Mouse (Mus musculus) frontal cortex, adult 2 months (tissue): ENCODE measurements around the gene Fcgr1. TPM values are rescaled to one million over a fixed set of nuclear protein-coding genes. Genes with fewer than 3 reads are reported as not detected.
A peak's percentile ranks its signal among the peaks of the same experiment; 100 is the strongest.

ENCODE experiments used
- DNase-seq, 2 experiments: peaks; one replicate each; pipeline ENCODE4 v3.0.0; 2022; ENCODE audit warnings: low spot score in 1 of 2; ENCODE audit errors: extremely low spot score in 1 of 2
- polyA plus RNA-seq: library from polyadenylated mRNA; depleted of rRNA; stranded (reverse); fragments of >200 nt; gene quantifications from 2 replicates; pipeline ENCODE4 v1.2.3, GENCODE M21; 2012

The Fcgr1 gene
- polyA plus RNA-seq, 1 experiment = 4.8 TPM

DNA sequence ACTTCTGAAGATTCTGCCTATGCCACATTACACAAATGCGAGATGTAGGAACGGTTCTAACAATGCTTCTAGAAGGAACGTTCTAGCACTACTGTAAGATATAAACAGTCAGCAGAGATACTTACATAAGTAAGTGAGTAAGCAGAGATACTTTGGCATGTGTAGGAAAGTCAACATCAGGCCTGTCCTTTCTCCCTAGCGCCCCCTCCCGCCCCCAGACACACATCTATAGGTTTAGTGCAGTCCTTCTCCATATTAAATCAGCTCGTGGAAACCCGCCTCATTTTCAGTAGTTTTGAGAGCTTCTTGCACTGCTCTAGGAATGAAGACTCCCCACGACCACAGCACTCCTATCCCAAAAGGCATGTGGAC lies 16.4 kb downstream of the Fcgr1 start:
- DNase-seq = peak in 1 of 2 experiments; percentile 62

- no peak for DNase-seq
Measured at GRCm38 (mm10) chr3:96273591-96274465, 19.9 kb downstream of the Fcgr1 start.

- DNase-seq = peak; percentile 97
Measured at GRCm38 (mm10) chr3:96269511-96270474, 24.0 kb downstream of the Fcgr1 start, which contains the start of gene Hist2h2bb. Gene Hist2h2bb, plus strand, starts transcription at chr3:96269752.

DNA sequence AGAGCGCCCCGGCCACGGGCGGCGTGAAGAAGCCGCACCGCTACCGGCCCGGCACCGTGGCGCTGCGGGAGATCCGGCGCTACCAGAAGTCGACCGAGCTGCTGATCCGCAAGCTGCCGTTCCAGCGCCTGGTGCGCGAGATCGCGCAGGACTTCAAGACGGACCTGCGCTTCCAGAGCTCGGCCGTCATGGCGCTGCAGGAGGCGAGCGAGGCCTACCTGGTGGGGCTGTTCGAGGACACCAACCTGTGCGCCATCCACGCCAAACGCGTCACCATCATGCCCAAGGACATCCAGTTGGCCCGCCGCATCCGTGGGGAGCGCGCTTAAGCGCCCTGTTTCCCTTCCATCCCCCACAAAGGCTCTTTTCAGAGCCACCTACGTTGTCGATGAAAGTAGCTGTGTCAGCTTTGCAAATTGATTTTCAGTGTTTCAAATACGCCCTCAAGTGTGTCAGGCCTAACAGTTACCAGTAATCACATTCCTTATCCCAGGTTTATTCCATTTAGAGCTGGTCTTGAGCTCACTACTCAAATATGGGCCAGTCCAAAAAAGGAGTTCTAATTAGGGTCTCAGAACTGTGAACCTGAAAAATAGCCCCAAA lies 24.9 kb downstream of the Fcgr1 start:
- DNase-seq = peak in 1 of 2 experiments; percentile 45

DNA sequence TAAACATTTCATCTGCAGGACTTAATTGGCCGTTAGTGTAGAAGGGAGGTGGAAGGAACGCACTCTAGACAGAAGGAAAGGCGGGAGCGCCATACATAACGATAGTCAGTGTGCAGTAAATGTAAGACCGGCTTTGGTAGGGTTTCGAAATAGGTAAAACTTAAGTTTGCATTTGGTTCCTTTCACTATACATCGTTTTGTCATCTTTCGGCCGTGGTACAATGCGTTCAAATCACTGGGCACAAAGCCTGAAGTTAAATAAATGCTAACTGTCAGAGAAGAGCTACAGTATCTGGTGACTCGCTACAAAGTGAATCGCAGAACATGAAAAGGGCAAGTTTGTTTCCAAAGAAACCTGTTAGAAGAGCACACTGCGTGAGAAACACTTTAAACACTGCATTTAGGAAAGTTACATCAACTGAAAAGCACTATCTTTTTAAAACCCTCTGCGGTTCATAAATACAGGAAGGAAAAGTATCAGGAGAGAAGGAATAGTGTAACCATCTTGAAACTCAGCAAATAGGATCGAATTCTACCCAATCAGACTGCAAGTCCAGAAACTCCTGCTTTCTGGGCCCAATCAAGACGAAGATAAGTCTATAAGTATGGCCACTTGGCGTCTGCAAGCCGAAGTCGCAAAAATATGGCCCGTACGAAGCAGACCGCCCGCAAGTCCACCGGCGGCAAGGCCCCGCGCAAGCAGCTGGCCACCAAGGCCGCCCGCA lies 25.6 kb downstream of the Fcgr1 start, which contains the start of gene Hist2h3b:
TSS of gene Hist2h3b (plus strand) at position 604 of the 725 bp plus-strand sequence.
- DNase-seq = peak; percentile 78 to 90

- DNase-seq = no peak
Measured at GRCm38 (mm10) chr3:96267541-96267940, 26.2 kb downstream of the Fcgr1 start.

DNA sequence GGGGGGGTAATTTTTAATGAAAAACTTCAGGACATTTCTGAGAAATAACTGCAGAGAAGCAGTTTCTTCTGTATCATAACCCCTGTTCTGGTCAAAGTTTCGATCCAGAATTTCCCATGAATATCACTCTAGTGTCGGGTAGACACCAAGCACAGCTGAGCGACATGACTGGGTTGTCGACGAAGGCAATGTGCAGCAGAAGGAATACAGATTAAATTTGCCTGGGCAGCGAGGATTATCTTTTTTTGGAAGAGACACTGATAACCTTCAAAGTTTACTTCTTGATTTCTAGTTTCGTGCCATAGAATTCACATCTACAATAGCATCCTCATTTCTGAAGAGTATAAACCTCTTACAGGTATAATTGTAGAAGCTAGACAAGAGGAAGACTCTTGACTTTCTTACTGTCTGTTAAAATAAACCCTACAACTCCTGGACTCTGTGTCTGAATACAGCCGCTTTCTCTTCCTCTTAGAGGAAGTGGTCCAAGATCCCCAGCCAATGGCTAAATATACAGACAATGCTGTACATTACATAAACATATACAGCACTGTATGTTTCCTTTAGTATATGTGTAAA lies 27.5 kb downstream of the Fcgr1 start:
- no peak for DNase-seq

GRCm38 (mm10) chr3:96264404-96264949 lies 29.3 kb downstream of the Fcgr1 start:
- DNase-seq = no peak

GRCm38 (mm10) chr3:96263558-96264403 lies 30.0 kb downstream of the Fcgr1 start:
- peak in 1 of 2 experiments; percentile 36 for DNase-seq

DNA sequence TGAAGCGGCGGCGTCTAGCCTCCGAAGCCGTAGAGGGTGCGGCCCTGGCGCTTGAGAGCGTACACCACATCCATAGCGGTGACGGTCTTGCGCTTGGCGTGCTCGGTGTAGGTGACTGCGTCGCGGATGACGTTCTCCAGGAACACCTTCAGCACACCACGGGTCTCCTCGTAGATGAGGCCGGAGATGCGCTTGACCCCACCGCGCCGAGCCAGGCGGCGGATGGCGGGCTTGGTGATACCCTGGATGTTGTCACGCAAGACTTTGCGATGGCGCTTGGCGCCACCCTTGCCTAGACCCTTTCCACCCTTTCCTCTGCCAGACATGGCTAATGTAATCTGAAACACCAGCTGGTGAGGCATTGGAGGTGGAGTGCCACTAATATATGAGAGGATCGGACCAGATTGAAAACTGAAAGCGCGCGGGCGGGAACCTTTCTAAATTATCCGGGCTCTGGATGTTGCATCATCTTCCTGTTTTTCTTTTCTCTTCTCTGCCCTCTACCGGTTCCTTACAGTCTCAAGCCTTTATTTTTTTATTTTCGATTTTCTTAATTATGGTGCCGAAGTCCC lies 30.7 kb downstream of the Fcgr1 start, which contains the start of gene Hist2h4:
TSS of gene Hist2h4 (minus strand) at position 333 of the 572 bp plus-strand sequence.
- peak; percentile 97 to 100 for DNase-seq

- peak; percentile 84 to 89 for DNase-seq
Measured at GRCm38 (mm10) chr3:96262216-96262875, 31.4 kb downstream of the Fcgr1 start.

DNA sequence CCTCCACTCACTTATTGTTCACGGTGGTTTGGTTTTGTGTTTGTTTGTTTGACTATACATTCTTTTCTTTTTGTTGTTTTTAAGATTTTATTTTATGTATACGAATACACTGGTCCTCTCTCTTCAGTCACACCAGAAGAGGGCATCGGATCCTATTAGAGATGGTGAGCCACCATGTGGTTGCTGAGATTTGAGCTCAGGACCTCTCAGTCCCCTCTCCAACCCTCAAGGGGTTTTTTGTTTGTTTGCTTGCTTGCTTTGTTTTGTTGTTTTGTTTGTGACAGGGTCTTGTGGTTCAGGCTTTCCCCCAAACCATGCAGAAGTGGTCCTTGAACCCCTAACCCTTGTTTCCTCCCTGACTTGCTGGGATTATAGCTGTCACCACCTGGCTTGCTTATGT lies 32.1 kb downstream of the Fcgr1 start:
- DNase-seq = no peak

- no peak for DNase-seq
Measured at GRCm38 (mm10) chr3:96260220-96260619, 33.5 kb downstream of the Fcgr1 start.

DNA sequence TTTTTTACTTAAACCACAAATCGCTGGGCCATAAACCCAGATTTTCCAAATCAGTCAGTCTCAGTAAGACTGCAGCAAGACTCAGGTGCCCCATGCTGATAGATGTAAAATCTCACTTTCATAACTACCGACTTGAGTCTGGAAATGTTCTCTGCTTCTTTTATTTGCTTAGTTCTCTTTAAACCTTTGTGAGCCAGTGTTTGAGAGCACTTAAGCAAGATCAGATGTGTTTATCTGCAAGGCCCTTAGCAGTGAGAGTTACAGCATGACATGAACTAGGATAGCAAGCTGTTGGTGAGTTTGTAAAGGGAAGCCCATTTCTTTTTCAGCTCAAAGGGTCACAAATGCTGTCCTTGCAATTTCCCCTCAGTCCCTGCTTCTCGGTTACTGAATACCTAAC lies 36.6 kb downstream of the Fcgr1 start:
- no peak for DNase-seq

DNA sequence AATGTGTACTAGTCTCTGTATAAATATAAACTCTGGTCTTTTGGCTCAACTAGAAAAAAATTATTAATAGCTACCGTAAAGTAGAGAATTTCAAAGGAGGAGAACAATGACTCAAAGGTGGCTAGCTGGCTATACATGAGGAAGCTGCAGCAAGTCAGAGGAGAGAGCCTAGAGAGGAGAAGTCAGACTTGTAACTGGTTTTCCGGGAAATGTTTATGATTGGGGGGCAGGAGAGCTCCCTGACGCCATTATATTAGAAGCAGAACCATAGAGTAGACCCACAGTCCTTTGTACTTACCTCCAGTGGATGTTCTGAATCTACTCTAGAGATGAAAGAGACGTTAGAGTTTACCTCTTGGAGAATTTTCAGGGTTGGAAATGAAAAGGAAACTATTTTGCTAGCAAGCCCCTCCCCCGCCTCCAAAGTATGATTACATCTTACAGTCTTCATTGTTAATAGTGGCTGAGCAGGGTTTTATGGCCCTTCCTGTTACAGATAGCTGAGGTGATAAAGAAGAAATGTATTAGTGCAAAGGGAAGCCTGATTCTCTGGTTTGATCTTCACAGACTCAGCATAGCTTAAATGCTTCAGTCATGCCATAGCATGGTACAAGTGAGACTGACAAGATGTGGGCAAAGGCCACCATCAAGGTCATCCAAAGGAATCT lies 37.7 kb downstream of the Fcgr1 start:
- no peak for DNase-seq

DNA sequence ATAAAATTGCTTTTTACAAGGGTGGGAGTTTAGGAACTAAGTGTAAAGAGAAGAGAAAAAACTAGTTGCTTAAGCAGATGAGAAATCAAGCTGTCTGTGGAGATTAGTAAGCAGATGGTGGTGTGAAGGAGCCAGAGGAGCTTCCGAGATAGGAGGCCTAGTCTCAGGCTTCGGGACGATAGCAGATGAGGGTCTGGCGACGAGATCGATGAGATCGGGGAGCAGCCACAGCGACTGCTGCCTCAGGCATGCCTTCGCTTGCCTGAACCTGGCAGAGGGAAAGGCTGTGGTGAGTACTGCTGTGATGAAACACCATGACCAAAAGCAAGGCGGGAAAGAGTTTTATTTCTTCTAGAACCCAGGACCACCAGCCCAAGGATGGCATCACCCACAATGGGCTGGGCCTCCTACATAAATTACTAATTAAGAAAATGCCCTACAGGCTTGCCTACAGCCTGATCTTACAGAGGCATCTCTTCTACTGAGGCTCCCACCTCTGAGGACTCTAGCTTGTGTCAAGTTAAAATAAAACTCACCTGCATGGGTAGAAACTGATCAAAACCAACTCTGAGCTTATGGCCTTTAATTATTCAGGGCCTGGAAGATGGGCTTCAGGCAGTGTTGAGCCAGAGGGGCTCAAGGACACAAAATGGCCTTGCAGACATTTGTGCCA lies 39.0 kb downstream of the Fcgr1 start:
- DNase-seq = no peak
